Mouse (Mus musculus) neural tube, embryonic 13.5 days (tissue): ENCODE data around the gene 1700016H13Rik. TPM values are rescaled to one million over a fixed set of nuclear protein-coding genes. Genes with fewer than 3 reads are reported as not detected.
A peak's percentile ranks its signal among the peaks of the same experiment; 100 is the strongest.

Source experiments
- ATAC-seq: fragments of 200-750 bp; cut with Nextera tagmentation; 2 replicates; pipeline ENCODE4 v1.8.0; 2017; ENCODE audit warnings: low read depth, mild to moderate bottlenecking, moderate TSS enrichment, moderate library complexity
- H3K27ac ChIP-seq: fragments of 300-500 bp; sonication (generic); replicated peaks from 2 replicates; pipeline ENCODE4 v1.5.1; 2015; ENCODE audit warnings: moderate library complexity, mild to moderate bottlenecking, inconsistent platforms
- H3K27me3 ChIP-seq: fragments of 300-500 bp; sonication (generic); 2 replicates; pipeline ENCODE4 v1.6.1; 2015; ENCODE audit warnings: mild to moderate bottlenecking, inconsistent platforms
- H3K36me3 ChIP-seq: fragments of 300-500 bp; sonication (generic); 2 replicates; pipeline ENCODE4 v1.6.1; 2015; ENCODE audit warnings: mild to moderate bottlenecking, inconsistent platforms
- H3K4me1 ChIP-seq: fragments of 300-500 bp; sonication (generic); replicated peaks from 2 replicates; pipeline ENCODE4 v1.6.1; 2015; ENCODE audit warnings: inconsistent platforms
- H3K4me2 ChIP-seq: fragments of 300-500 bp; sonication (generic); 2 replicates; pipeline ENCODE4 v1.6.1; 2015; ENCODE audit warnings: inconsistent platforms, mild to moderate bottlenecking, moderate library complexity
- H3K4me3 ChIP-seq: fragments of 300-500 bp; sonication (generic); 2 replicates; pipeline ENCODE4 v1.5.1; 2015; ENCODE audit warnings: mild to moderate bottlenecking, inconsistent platforms
- H3K9ac ChIP-seq: fragments of 300-500 bp; sonication (generic); 2 replicates; pipeline ENCODE4 v1.6.1; 2015; ENCODE audit warnings: moderate library complexity, mild to moderate bottlenecking, inconsistent platforms
- H3K9me3 ChIP-seq: fragments of 300-500 bp; sonication (generic); 2 replicates; pipeline ENCODE4 v1.6.1; 2016; ENCODE audit warnings: inconsistent platforms
- WGBS: fragments of 180-500 bp; shearing (Covaris S2); methylation state at CpG from one replicate; pipeline ENCODE4 v1.1.7; 2015; 5-methylcytosine and 5-hydroxymethylcytosine counted together
- polyA plus RNA-seq: library from polyadenylated mRNA; unstranded; fragments of >200 nt; fragmentation: Nextera tagmentation; extraction: Ambion mirVana; gene quantifications from 2 replicates; pipeline ENCODE4 v1.2.1, GENCODE M21; 2015

1700016H13Rik gene
- polyA plus RNA-seq, 1 experiment from 2014 or later: not detected

DNA sequence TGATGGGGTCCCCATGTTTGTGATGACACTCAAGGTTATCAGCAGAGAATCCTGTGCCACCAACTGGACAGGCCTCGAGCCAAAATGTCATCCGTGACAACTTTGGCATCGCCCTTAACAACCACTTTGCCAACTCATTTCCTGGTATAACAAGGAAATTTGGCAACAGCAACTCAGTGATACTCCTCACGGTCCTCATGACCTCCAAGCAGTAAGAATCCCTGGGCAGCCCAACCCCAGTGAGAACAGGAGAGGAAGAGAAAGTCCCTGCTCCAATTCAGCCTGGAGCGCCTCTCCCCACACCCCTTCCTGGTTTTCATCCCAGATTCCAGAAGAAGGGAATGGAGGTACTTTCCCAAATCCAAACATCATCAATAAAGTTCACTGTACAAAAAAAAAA, 31.0 kb downstream of the 1700016H13Rik start:
- no peak overlapping the region for H3K27ac ChIP-seq
- no peak overlapping the region for H3K4me2 ChIP-seq
- 96% methylated on average over 5 of the region's 5 CpGs for WGBS
- no peak overlapping the region for H3K4me3 ChIP-seq
- H3K9me3 ChIP-seq: no peaks in the 10 kb centered on the region
- H3K27me3 ChIP-seq: no peaks in the 10 kb centered on the region
- no peak for ATAC-seq
- H3K9ac ChIP-seq: no peak overlapping the region
- no peaks in the 10 kb centered on the region for H3K36me3 ChIP-seq
- H3K4me1 ChIP-seq: peaks cover 6% of the 10 kb centered on the region; the same call in 1 of the 2 replicates

DNA sequence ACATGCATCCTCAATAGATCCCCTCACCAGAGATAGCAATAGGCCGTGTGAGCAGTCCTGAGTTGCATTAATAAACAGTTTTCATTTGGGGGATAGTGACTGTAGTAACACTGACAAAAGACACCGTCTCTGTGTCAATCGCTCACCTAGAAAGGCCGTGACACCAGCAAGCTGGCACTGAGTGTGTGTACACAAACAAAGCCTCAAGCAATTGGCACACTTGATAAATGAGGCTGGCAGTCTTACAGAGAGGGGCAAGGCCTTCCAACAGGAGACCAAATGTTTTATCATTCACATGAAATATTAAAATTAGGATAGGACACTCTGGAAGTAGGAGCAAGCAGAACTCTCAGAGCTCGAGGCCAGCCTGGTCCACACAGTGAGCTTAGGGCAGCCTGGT, 33.5 kb downstream of the 1700016H13Rik start:
- Histone ChIP-seq H3K4me2 (no peak overlapping the region), H3K27me3 (no peaks in the 10 kb centered on the region), H3K4me3 (no peak overlapping the region), H3K9me3 (no peaks in the 10 kb centered on the region), H3K4me1 (no peaks in the 10 kb centered on the region), H3K36me3 (no peaks in the 10 kb centered on the region), H3K27ac (no peak overlapping the region), H3K9ac (no peak overlapping the region)
- ATAC-seq: no peak
- 81% methylated on average over 5 of the region's 5 CpGs for WGBS

DNA sequence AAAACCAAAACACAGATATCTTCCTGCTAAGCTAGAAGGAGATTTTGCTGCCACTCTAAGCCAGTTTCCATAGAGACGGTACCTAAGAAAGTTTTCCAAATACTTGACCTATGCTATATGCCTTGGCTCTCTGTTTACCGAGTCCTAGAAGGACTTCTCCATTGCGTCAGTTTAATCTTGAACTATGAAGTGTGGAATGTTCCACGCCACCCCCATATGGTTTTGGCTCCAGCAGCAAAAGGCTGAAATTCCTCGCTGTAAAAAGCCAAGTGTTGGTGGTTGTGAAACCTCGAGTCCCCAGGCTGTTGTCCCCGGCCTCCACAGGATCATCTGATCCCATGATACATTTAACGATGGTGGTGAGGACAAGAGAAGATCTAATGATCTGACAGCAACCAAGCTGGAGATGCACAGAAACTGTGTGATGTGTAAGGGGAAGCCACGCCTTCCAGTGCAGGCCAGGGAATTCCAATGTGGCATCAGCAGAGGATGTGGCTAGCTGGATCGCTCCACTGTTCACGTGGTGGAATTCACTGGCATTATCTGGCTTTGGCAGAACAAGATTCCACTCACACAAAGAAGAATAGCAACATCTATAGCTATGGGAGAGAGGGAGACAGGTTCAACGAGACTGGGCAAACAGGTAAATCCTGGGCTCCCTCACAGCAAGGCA, 35.4 kb downstream of the 1700016H13Rik start:
- 86% methylated on average over 12 of the region's 12 CpGs for WGBS
- Histone ChIP-seq H3K4me2 (no peak overlapping the region), H3K4me3 (no peak overlapping the region), H3K27me3 (no peaks in the 10 kb centered on the region), H3K9ac (no peak overlapping the region), H3K36me3 (no peaks in the 10 kb centered on the region), H3K4me1 (no peaks in the 10 kb centered on the region), H3K9me3 (no peaks in the 10 kb centered on the region), H3K27ac (no peak overlapping the region)
- no peak for ATAC-seq

DNA sequence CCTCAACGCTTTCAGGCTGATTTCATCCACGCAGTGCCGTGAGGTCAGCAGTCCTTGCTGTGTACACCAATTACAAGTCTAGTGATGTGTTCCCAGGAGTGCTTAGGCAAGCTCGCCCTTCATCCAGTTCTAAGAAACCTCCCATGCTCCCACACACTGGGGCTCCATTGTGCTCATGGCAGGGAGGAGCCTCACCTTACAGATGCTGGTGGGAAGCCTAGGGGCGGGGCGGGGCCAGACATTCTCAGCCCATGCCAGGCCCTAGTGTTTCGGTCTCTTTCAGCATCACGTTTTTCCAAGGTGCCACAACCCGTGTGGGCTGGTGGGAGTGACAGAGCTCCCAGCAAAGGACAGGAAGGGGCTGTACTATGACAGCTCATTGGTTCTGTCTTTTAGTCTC, 38.6 kb downstream of the 1700016H13Rik start:
- no peak for ATAC-seq
- H3K9me3 ChIP-seq: no peaks in the 10 kb centered on the region
- no peaks in the 10 kb centered on the region for H3K27me3 ChIP-seq
- H3K36me3 ChIP-seq: no peaks in the 10 kb centered on the region
- H3K4me2 ChIP-seq: no peak overlapping the region
- H3K9ac ChIP-seq: no peak overlapping the region
- H3K27ac ChIP-seq: no peak overlapping the region
- H3K4me3 ChIP-seq: no peak overlapping the region
- WGBS: 69% methylated on average over 9 of the region's 9 CpGs
- no peaks in the 10 kb centered on the region for H3K4me1 ChIP-seq

DNA sequence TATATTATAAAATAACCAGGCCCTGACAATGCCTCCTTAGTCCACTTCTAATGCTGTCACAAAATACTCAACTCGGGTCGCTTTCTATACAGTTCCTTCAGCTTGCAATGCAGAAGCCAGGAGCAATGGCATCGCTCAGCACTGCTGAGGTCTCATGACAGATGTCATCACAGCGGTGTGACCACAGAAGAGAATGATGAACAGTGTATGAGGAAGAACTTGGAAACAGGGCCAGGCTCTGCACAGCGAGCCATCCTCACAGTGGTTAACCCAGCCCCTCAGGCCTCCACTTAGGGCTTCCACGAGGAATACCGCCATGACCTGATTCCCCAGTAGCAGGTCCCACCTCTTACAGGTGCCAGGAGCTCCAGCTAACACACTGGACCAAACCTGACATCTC, 41.5 kb downstream of the 1700016H13Rik start:
- Histone ChIP-seq H3K36me3 (no peaks in the 10 kb centered on the region), H3K27me3 (no peaks in the 10 kb centered on the region), H3K4me2 (no peak overlapping the region), H3K4me1 (no peaks in the 10 kb centered on the region), H3K4me3 (no peak overlapping the region), H3K9me3 (no peaks in the 10 kb centered on the region), H3K27ac (no peak overlapping the region), H3K9ac (no peak overlapping the region)
- WGBS: 94% methylated on average over 7 of the region's 7 CpGs
- ATAC-seq: no peak

DNA sequence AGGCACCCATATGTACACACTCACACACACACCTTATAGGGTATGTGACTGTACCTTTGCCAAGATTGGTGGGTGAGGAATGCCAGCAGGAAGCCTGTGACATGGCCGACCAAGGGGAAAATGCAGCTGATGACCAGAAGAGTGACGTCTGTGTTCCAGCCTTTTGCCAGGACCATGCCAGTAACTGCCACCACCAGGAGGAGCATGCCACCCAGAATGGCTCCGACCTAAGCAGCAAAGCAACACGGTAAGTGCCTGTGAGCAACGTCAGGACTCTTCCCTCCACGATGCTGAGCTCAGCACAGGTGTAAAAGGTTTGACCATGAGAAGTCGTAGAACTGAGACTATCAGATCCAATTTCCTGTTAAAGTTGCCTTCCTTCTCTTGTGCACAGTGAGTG, 43.5 kb downstream of the 1700016H13Rik start:
- Histone ChIP-seq H3K27ac (no peak overlapping the region), H3K4me1 (no peaks in the 10 kb centered on the region), H3K9me3 (no peaks in the 10 kb centered on the region), H3K27me3 (no peaks in the 10 kb centered on the region), H3K36me3 (no peaks in the 10 kb centered on the region), H3K4me3 (no peak overlapping the region), H3K4me2 (no peak overlapping the region), H3K9ac (no peak overlapping the region)
- WGBS: 89% methylated on average over 7 of the region's 7 CpGs
- no peak for ATAC-seq

DNA sequence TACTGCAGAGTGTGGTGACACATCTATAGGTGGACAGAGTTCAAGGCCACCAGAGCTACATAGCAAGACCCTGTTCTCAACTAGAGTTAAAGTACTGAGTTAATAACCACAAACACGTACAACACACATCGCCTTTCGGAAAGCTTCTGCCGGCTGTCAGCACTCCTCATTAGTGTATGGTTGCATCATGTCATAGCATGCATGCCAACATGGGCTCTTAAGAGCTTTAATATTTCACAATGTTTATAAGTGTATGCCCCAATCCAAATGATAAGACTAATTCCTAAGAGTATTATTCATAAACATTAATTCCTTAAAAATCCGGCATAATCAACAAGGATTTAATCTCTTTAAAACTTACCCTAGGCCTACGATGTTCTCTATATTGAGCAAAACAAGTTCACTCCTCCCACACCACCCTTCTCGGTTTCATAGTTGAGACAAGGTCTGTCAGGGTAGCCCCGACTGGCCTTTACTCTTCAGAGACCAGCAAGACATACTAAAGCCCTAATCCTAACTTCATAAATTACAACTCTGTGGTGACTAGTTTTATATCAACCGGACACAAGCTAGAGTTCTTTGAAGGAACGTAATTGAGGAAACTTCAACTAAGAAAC, 44.8 kb downstream of the 1700016H13Rik start:
- no peaks in the 10 kb centered on the region for H3K36me3 ChIP-seq
- H3K9ac ChIP-seq: no peak overlapping the region
- H3K9me3 ChIP-seq: no peaks in the 10 kb centered on the region
- no peak overlapping the region for H3K4me2 ChIP-seq
- H3K27ac ChIP-seq: no peak overlapping the region
- WGBS: 95% methylated on average over 10 of the region's 10 CpGs
- H3K4me1 ChIP-seq: no peaks in the 10 kb centered on the region
- ATAC-seq: no peak
- no peaks in the 10 kb centered on the region for H3K27me3 ChIP-seq
- H3K4me3 ChIP-seq: no peak overlapping the region

DNA sequence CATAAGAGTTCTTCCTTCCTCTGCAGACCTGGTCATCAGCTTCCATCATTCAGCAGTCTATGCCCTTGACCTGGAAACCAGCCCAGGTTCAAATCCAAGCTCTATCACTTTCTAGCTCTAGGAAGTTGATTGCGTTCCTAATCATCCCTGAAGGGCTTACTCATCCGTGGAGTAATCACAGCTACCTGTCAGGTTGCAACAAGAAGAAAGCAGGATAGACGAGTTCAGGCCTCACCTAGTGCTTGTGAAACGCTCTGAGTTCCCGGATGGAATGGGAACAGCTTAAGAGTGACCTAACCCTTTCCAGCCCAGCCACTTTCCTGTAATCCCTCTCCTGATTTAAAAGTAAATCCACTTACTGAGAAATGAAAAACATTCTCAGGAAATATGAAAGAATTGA, 45.7 kb downstream of the 1700016H13Rik start:
- 79% methylated on average over 5 of the region's 5 CpGs for WGBS
- H3K27ac ChIP-seq: no peak overlapping the region
- no peak overlapping the region for H3K9ac ChIP-seq
- H3K9me3 ChIP-seq: no peaks in the 10 kb centered on the region
- no peak overlapping the region for H3K4me2 ChIP-seq
- no peaks in the 10 kb centered on the region for H3K36me3 ChIP-seq
- H3K4me3 ChIP-seq: no peak overlapping the region
- no peaks in the 10 kb centered on the region for H3K4me1 ChIP-seq
- H3K27me3 ChIP-seq: no peaks in the 10 kb centered on the region
- no peak for ATAC-seq

DNA sequence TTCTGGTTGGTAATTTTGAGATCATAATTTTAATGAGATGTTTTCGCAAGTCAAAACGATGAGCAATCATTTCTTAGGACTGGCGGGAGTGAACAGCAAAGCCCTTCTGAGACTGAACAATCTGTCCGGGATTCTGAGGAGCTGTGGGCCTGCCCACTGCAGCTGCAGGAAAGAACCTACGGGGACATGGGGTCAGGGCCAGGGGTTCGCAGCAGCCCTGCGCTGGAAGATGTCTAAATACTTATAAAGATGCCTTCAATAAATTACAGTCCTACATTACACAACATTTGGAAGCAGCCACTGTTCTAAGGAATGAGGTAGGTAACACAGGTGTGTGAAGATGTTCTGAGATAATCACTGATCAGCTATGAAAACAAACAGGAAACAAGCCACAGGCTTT, 50.1 kb downstream of the 1700016H13Rik start:
- H3K4me1 ChIP-seq: 0 out of 2 replicates have a peak, but pooled peaks cover 5% of the 10 kb centered on the region
- H3K9ac ChIP-seq: no peak overlapping the region
- no peaks in the 10 kb centered on the region for H3K27me3 ChIP-seq
- no peak overlapping the region for H3K4me3 ChIP-seq
- no peak overlapping the region for H3K27ac ChIP-seq
- no peaks in the 10 kb centered on the region for H3K36me3 ChIP-seq
- no peak overlapping the region for H3K4me2 ChIP-seq
- H3K9me3 ChIP-seq: no peaks in the 10 kb centered on the region
- WGBS: 83% methylated on average over 7 of the region's 7 CpGs
- no peak for ATAC-seq

DNA sequence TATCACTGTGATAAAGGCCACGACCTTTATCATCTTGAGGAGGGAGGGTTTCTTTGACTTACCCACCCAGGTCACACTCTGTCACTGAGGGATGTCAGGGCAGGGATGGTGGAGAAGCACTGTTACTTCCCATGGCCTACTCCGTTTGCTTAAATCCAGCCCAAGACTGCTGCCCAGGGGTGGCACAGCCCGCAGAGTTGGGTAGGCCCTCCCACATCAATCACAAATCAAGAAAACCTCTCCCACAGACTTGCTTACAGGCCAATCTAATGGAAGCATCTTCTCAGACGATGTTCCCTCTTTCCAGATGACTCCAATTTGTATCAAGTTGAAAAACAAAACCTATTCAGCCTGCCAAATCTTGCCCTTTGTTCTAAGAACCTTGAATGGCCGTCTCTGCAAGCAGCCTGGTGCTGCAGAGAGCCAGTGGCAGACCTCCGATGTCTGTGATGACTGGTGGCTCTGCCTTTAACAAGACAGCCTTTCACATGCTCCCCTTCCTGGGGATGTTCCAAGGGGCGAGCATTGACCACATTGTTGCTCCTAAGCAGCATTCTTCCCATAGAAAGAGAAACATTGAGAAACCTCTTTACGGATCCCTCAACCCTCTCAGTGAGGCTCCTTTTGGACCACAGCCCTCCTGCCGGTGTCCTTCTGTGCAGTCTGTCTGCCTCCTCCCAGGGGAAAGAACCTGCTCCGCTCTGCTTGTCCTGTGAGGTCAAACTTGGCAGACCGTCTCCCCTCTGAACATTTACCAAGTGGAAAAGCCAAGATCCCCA, 52.5 kb downstream of the 1700016H13Rik start:
- Histone ChIP-seq H3K27me3 (no peaks in the 10 kb centered on the region), H3K4me2 (no peak overlapping the region), H3K27ac (no peak overlapping the region), H3K9me3 (no peaks in the 10 kb centered on the region), H3K36me3 (no peaks in the 10 kb centered on the region), H3K9ac (no peak overlapping the region), H3K4me3 (no peak overlapping the region), H3K4me1 (0 out of 2 replicates have a peak, but pooled peaks cover 5% of the 10 kb centered on the region)
- ATAC-seq: peak; percentile 65; the same call in 1 of the 2 replicates
- WGBS: 39% methylated on average over 11 of the region's 11 CpGs

DNA sequence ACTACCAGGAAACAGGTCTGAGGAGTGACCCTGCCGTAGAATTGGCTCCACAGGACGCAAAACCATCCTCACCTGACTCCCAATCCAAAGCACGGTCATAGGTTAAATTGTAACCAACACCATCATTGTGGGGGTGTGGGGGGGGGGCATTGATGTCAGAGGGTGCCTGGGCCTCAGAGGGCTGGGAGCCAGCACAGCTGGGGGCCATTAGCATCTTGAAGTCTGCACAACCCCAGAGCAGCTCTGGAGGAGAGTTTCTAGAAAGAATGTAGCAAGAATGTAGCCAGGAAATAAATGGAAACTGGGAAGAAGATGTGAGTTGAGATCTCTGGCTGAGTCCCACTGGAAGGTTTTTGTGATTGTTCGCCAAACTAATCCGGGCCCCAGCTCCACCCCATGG, 56.9 kb downstream of the 1700016H13Rik start:
- no peaks in the 10 kb centered on the region for H3K36me3 ChIP-seq
- H3K27ac ChIP-seq: no peak overlapping the region
- no peak overlapping the region for H3K4me3 ChIP-seq
- H3K9ac ChIP-seq: no peak overlapping the region
- WGBS: 83% methylated on average over 5 of the region's 5 CpGs
- no peaks in the 10 kb centered on the region for H3K9me3 ChIP-seq
- no peaks in the 10 kb centered on the region for H3K27me3 ChIP-seq
- H3K4me2 ChIP-seq: no peak overlapping the region
- ATAC-seq: no peak
- peaks cover 14% of the 10 kb centered on the region; the same call in 1 of the 2 replicates for H3K4me1 ChIP-seq

DNA sequence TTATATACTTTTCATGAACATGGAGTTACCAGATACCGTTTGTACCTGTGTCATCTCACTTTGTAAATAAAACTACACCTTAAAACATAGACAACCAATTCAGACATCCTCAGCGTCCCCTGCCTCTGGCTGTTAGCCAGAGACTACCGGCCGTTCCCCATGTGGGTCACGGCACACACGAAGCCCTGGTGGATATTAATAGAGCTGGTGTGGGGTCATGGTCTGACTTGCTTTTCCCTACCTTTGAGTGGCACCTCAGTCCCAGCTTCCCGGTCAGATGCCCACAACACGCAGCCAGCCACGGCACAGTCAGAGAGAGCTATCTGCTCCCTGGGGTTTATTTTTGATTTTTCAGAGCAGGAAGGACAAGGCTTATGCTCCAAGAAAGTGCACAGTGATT, 57.5 kb downstream of the 1700016H13Rik start:
- Histone ChIP-seq H3K36me3 (no peaks in the 10 kb centered on the region), H3K9me3 (no peaks in the 10 kb centered on the region), H3K4me1 (peaks cover 11% of the 10 kb centered on the region; the same call in 1 of the 2 replicates), H3K27ac (no peak overlapping the region), H3K9ac (no peak overlapping the region), H3K4me2 (no peak overlapping the region), H3K27me3 (no peaks in the 10 kb centered on the region), H3K4me3 (no peak overlapping the region)
- whole genome bisulfite sequencing: 90% methylated on average over 9 of the region's 9 CpGs
- no peak for ATAC-seq
